Mouse (Mus musculus) ES-E14 (cell line): ENCODE measurements around the gene Crip3. TPM values are rescaled to one million over a fixed set of nuclear protein-coding genes. Genes with fewer than 3 reads are reported as not detected.

Source experiments
- DNase-seq: peaks from one replicate; pipeline ENCODE4 v3.0.0-alpha.2; 2013; ENCODE audit warnings: low read depth, low spot score
- H3K27ac ChIP-seq: 2 replicates; pipeline ENCODE4 v1.5.1; 2012; ENCODE audit warnings: low read depth, mild to moderate bottlenecking, low read length, moderate library complexity, mixed read lengths; ENCODE audit not compliant: poor library complexity, insufficient read depth, severe bottlenecking
- H3K36me3 ChIP-seq: 2 replicates; pipeline ENCODE4 v1.6.1; 2012; ENCODE audit warnings: mild to moderate bottlenecking, low read length, moderate library complexity, mixed read lengths; ENCODE audit not compliant: control insufficient read depth, poor library complexity, insufficient read depth, severe bottlenecking
- H3K4me1 ChIP-seq, 2 experiments: fragments of 150-350 bp in 1 of 2; sonication (generic) in 1 of 2; 2 replicates each; pipeline ENCODE4 v1.6.1; 2012; ENCODE audit warnings: low read length in 2 of 2, mild to moderate bottlenecking in 1 of 2, mixed read lengths in 1 of 2; ENCODE audit not compliant: control insufficient read depth in 2 of 2, insufficient read depth in 2 of 2, poor library complexity in 1 of 2
- H3K4me3 ChIP-seq, 2 experiments: fragments of 150-350 bp in 1 of 2; sonication (generic) in 1 of 2; 2 replicates each; pipeline ENCODE4 v1.5.1; 2012; ENCODE audit warnings: low read length in 2 of 2, low read depth in 1 of 2, mild to moderate bottlenecking in 1 of 2, mixed read lengths in 1 of 2; ENCODE audit not compliant: insufficient read depth in 1 of 2, poor library complexity in 1 of 2, severe bottlenecking in 1 of 2
- H3K9ac ChIP-seq: 2 replicates; pipeline ENCODE4 v1.6.1; 2012; ENCODE audit warnings: low read depth, mild to moderate bottlenecking, low read length, mixed read lengths; ENCODE audit not compliant: poor library complexity, insufficient read depth, severe bottlenecking
- H3K9me3 ChIP-seq: fragments of 150-350 bp; sonication (generic); 2 replicates; pipeline ENCODE4 v1.6.1; 2012; ENCODE audit warnings: low read depth, mild to moderate bottlenecking, low read length; ENCODE audit not compliant: control insufficient read depth, insufficient read depth
- CHD2 ChIP-seq: IDR thresholded peaks from 2 replicates; pipeline ENCODE4 v1.6.1; 2014; ENCODE audit warnings: mild to moderate bottlenecking, low read depth, low read length, inconsistent platforms
- HCFC1 ChIP-seq: IDR thresholded peaks from 2 replicates; pipeline ENCODE4 v1.6.1; 2012; ENCODE audit warnings: low read length, inconsistent platforms, borderline replicate concordance; ENCODE audit not compliant: insufficient read depth
- MAFK ChIP-seq: IDR thresholded peaks from 2 replicates; pipeline ENCODE4 v1.6.1; 2014; ENCODE audit warnings: mild to moderate bottlenecking, low read depth, low read length, inconsistent platforms; ENCODE audit not compliant: insufficient read depth
- ZC3H11A ChIP-seq: IDR thresholded peaks from 2 replicates; pipeline ENCODE4 v1.6.1; 2012; ENCODE audit warnings: low read depth, mild to moderate bottlenecking, inconsistent platforms, low read length, borderline replicate concordance
- ZNF384 ChIP-seq: IDR thresholded peaks from 2 replicates; pipeline ENCODE4 v1.6.1; 2012; ENCODE audit warnings: low read depth, low read length, inconsistent platforms
- in situ Hi-C, 2 experiments: fragments of 600-800 bp; cut with MboI; formaldehyde crosslinking; loops; one replicate each; pipeline ENCODE4 v1.15.1; 2025; ENCODE audit warnings: low sequenced_read_pairs in 2 of 2, inconsistent platforms in 1 of 2; ENCODE audit not compliant: unreplicated experiment in 2 of 2
- total RNA-seq: library from RNA; depleted of rRNA; stranded (reverse); fragments of 300-350 nt; gene quantifications from 2 replicates; pipeline ENCODE4 v1.2.3, GENCODE M21; 2012

The Crip3 gene
- total RNA-seq, 1 experiment, result 0.49 TPM

- H3K4me3 ChIP-seq, result no peak overlapping the region
- H3K9ac ChIP-seq, result no peak overlapping the region
- no peaks in the 10 kb centered on the region for H3K9me3 ChIP-seq
- in situ Hi-C loops, result no loop called here
- TF ChIP-seq CHD2 (no peak), ZNF384 (no peak), ZC3H11A (no peak), HCFC1 (no peak), MAFK (no peak)
- no peaks in the 10 kb centered on the region for H3K36me3 ChIP-seq
- peaks cover 3 to 38% of the 10 kb centered on the region in 2 experiments; a peak in 3 of 4 replicates for H3K4me1 ChIP-seq
- no peak overlapping the region for H3K27ac ChIP-seq
- no peak for DNase-seq
Observed at GRCm38 (mm10) chr17:46439176-46439575, 10.4 kb downstream of the Crip3 start.

GRCm38 (mm10) chr17:46444839-46445579, 16.3 kb downstream of the Crip3 start:
- no peaks in the 10 kb centered on the region for H3K36me3 ChIP-seq
- in situ Hi-C loops, result no loop called here
- H3K9ac ChIP-seq, result peak overlapping the region; percentile 32
- H3K4me1 ChIP-seq, result peaks cover 0 to 24% of the 10 kb centered on the region in 2 experiments; a peak in 2 of 4 replicates
- no peak overlapping the region for H3K27ac ChIP-seq
- no peaks in the 10 kb centered on the region for H3K9me3 ChIP-seq
- H3K4me3 ChIP-seq, result peak overlapping the region; percentile 60 to 61
- no peak for DNase-seq
- no peak for TF ChIP-seq CHD2
- no peak for TF ChIP-seq ZC3H11A
- no peak for TF ChIP-seq HCFC1
- TF ChIP-seq ZNF384, result no peak
- TF ChIP-seq MAFK, result no peak

GRCm38 (mm10) chr17:46446264-46446663, 17.5 kb downstream of the Crip3 start:
- DNase-seq, result no peak
- H3K4me1 ChIP-seq, result peaks cover 0 to 22% of the 10 kb centered on the region in 2 experiments; a peak in 2 of 4 replicates
- H3K4me3 ChIP-seq, result no peak overlapping the region
- H3K27ac ChIP-seq, result no peak overlapping the region
- no peak overlapping the region for H3K9ac ChIP-seq
- TF ChIP-seq ZC3H11A (no peak), MAFK (no peak), CHD2 (no peak), ZNF384 (no peak), HCFC1 (no peak)
- in situ Hi-C loops, result no loop called here
- no peaks in the 10 kb centered on the region for H3K36me3 ChIP-seq
- H3K9me3 ChIP-seq, result no peaks in the 10 kb centered on the region

GRCm38 (mm10) chr17:46452683-46453082, 24.0 kb downstream of the Crip3 start:
- no peak overlapping the region for H3K4me3 ChIP-seq
- in situ Hi-C loops, result no loop called here

More at GRCm38 (mm10) chr17:46452683-46453082, 24.0 kb downstream of the Crip3 start:
- DNase-seq, result no peak
- no peaks in the 10 kb centered on the region for H3K36me3 ChIP-seq
- no peak overlapping the region for H3K27ac ChIP-seq
- no peak overlapping the region for H3K9ac ChIP-seq
- peaks cover 5 to 31% of the 10 kb centered on the region in 2 experiments for H3K4me1 ChIP-seq
- TF ChIP-seq MAFK, result no peak
- TF ChIP-seq HCFC1, result no peak
- no peak for TF ChIP-seq CHD2
- TF ChIP-seq ZNF384, result no peak
- TF ChIP-seq ZC3H11A, result no peak
- no peaks in the 10 kb centered on the region for H3K9me3 ChIP-seq
